Mouse (Mus musculus): ENCODE measurements around the gene Gm21885. TPM values are rescaled to one million over a fixed set of nuclear protein-coding genes. Genes with fewer than 3 reads are reported as not detected.

The Gm21885 gene
- polyA plus RNA-seq, 1 experiment from 2014 or later, result 0.27 TPM

DNA sequence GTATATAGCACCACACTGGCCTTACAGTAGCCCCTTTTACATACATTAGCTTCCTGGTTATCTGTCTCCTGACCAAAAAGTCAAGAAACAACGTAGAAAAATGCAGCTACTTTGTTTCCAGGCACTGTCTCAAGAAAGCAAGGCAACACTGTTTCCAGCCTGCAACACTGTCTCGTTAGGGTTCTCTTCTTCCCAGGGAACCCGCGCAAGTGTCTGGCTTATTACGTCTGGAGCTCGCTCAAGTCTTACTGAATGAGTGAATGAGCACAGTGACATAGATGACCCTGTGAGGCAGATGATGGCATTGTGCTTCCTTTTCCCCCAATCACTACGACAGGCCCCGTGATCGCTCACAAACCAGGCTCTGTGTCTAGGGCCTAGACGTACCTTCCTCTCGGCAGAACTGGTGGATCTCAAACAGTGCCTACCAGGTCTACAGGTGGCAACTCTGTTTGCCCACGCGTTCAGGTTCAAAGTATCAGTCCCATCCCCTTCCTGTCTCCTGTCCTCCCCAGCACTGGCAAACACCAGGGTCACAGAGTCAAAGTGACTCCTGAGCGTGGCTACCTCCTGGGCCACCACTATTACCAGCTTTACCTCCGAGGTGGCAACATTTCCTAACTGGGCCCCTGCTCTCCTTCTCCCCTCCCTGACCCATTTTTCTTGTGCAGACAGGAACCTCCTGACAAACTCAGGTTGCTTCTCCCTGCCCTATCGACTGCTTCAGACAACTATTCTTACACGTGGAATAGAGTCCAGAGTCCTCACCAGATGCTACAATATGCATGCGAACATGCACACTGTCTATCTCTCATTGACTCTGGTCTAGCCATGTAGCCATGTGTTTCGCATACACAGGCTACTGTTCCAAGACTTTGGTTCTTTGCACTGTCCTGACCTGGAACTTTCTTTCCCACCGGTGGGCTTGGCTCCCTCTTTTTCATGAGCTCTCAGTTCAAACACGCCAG, 8.4 kb upstream of the Gm21885 start:
- no peaks in the 10 kb centered on the region for H3K27me3 ChIP-seq
- H3K4me1 ChIP-seq (replicated peaks), result peaks cover 9% of the 10 kb centered on the region
- WGBS, result 89% methylated on average over 21 of the region's 21 CpGs
- no peak overlapping the region for H3K4me3 ChIP-seq
- H3K9me3 ChIP-seq, result no peaks in the 10 kb centered on the region
- no peak for ATAC-seq (ENCODE audit: low read depth)
- H3K9ac ChIP-seq, result no peak overlapping the region
- H3K36me3 ChIP-seq, result no peaks in the 10 kb centered on the region
- no peak overlapping the region for H3K27ac ChIP-seq (replicated peaks)
- H3K4me2 ChIP-seq, result no peak overlapping the region

- Histone ChIP-seq H3K27me3 (no peaks in the 10 kb centered on the region), H3K36me3 (no peaks in the 10 kb centered on the region), H3K4me1 (replicated peaks) (peaks cover 9% of the 10 kb centered on the region), H3K9me3 (no peaks in the 10 kb centered on the region), H3K4me2 (no peak overlapping the region), H3K27ac (replicated peaks) (no peak overlapping the region), H3K9ac (no peak overlapping the region), H3K4me3 (no peak overlapping the region)
- ATAC-seq (ENCODE audit: low read depth), result no peak
- 91% methylated on average over 10 of the region's 10 CpGs for WGBS
Measured at GRCm38 (mm10) chr11:94274206-94274867, 7.3 kb upstream of the Gm21885 start.

- Histone ChIP-seq H3K4me1 (replicated peaks) (peaks cover 9% of the 10 kb centered on the region), H3K9ac (no peak overlapping the region), H3K36me3 (no peaks in the 10 kb centered on the region), H3K27me3 (no peaks in the 10 kb centered on the region), H3K27ac (replicated peaks) (no peak overlapping the region), H3K9me3 (no peaks in the 10 kb centered on the region), H3K4me3 (no peak overlapping the region), H3K4me2 (no peak overlapping the region)
- 77% methylated on average over 7 of the region's 7 CpGs for WGBS
- no peak for ATAC-seq (ENCODE audit: low read depth)
Measured at GRCm38 (mm10) chr11:94275226-94275625, 6.4 kb upstream of the Gm21885 start.

DNA sequence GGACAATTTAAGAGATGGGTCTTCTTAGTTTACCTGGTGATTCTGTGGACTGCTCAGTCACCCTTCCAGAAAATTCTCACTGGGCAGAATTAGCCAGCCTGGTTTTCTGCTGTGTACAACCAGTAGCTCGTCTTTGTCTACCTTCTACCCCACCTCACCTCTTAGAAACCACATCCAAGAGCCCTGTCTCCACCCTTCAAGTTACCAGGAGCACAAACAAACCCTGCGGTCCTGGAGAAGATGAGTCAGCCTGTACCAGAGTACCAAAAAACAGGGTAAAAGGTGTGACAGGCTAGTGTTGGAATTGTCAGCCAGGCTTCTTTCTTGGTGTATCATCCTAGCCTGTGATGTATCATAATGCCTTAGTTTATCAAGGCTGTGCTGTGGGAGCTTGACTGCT, 6.0 kb upstream of the Gm21885 start:
- ATAC-seq (ENCODE audit: low read depth), result no peak
- peaks cover 9% of the 10 kb centered on the region for H3K4me1 ChIP-seq (replicated peaks)
- no peak overlapping the region for H3K4me2 ChIP-seq
- H3K9ac ChIP-seq, result no peak overlapping the region
- H3K27ac ChIP-seq (replicated peaks), result no peak overlapping the region
- H3K4me3 ChIP-seq, result no peak overlapping the region
- no peaks in the 10 kb centered on the region for H3K36me3 ChIP-seq
- WGBS, result 94% methylated on average over 2 of the region's 2 CpGs
- no peaks in the 10 kb centered on the region for H3K27me3 ChIP-seq
- no peaks in the 10 kb centered on the region for H3K9me3 ChIP-seq

DNA sequence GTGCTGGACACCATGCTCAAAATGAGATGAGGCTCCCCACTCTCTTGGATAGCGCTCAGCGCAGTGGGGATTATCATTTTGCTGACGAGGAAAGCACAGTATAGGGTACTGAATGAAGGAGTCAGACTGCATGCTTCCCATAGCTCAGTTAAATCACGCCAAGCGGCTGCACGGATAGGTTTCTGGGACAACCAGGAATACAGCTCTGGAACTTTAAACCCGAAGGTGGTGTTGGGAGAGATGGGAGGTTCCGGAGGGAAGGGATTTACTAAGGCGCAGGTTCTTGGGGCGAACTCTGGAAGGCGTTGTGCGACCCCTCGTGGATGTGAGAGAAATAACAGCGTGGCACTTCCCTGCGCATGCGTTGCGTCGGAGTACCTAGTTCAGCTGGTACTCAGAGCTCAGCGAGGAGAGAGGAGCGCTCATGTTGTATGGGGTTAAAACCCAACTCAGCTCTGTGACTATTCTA, 4.8 kb upstream of the Gm21885 start:
- WGBS, result 7% methylated on average over 20 of the region's 20 CpGs
- Histone ChIP-seq H3K9ac (peak overlapping the region; percentile 56), H3K4me1 (replicated peaks) (peaks cover 9% of the 10 kb centered on the region), H3K4me2 (peak overlapping the region; percentile 53), H3K27ac (replicated peaks) (0 out of 2 replicates have a peak overlapping the region, but pooled peaks have one; percentile 25), H3K4me3 (peak overlapping the region; percentile 21), H3K9me3 (no peaks in the 10 kb centered on the region), H3K36me3 (no peaks in the 10 kb centered on the region), H3K27me3 (no peaks in the 10 kb centered on the region)
- peak; percentile 73 for ATAC-seq (ENCODE audit: low read depth)

GRCm38 (mm10) chr11:94282291-94282690, 618 bp downstream of the Gm21885 start:
- H3K9me3 ChIP-seq, result no peaks in the 10 kb centered on the region
- no peak overlapping the region for H3K27ac ChIP-seq (replicated peaks)
- H3K27me3 ChIP-seq, result no peaks in the 10 kb centered on the region
- H3K4me1 ChIP-seq (replicated peaks), result peaks cover 3% of the 10 kb centered on the region
- H3K4me2 ChIP-seq, result no peak overlapping the region
- H3K9ac ChIP-seq, result 0 out of 2 replicates have a peak overlapping the region, but pooled peaks have one; percentile 38
- peaks cover 36% of the 10 kb centered on the region for H3K36me3 ChIP-seq
- no peak overlapping the region for H3K4me3 ChIP-seq
- ATAC-seq (ENCODE audit: low read depth), result no peak
- WGBS, result 68% methylated on average over 5 of the region's 5 CpGs

DNA sequence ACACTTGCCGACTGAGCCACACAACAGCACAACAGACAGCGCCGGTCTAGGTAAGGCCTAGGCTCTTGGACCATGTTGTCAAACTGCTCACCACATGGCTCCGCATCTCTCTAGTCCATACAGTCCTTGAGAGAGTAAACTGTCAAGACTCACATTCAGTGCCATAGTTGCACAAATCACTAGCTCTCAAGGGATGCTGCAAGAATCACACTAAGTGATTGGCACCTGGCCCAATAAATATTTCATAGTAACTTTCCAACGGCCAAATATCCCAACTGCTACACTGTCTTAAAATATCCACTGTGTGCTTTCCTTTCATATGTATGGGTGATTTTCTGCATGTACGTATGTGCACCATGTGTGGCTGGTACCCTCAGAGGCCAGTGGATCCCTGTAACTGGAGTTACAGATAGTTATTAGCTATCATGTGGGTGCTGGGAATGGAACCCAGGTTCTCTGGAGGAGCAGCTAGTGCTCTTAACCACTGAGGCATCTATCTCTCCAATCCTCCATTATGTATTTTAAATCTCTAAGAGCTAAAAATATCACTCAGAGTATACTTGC, 1.9 kb downstream of the Gm21885 start:
- Histone ChIP-seq H3K27ac (replicated peaks) (no peak overlapping the region), H3K4me2 (no peak overlapping the region), H3K4me3 (no peak overlapping the region), H3K4me1 (replicated peaks) (no peaks in the 10 kb centered on the region), H3K36me3 (peaks cover 49% of the 10 kb centered on the region), H3K27me3 (no peaks in the 10 kb centered on the region), H3K9me3 (no peaks in the 10 kb centered on the region), H3K9ac (no peak overlapping the region)
- whole genome bisulfite sequencing, result 92% methylated on average over 6 of the region's 6 CpGs
- ATAC-seq (ENCODE audit: low read depth), result no peak

- no peaks in the 10 kb centered on the region for H3K9me3 ChIP-seq
- H3K27ac ChIP-seq (replicated peaks), result no peak overlapping the region
- H3K4me2 ChIP-seq, result no peak overlapping the region
- WGBS, result 80% methylated on average over 11 of the region's 11 CpGs
- no peaks in the 10 kb centered on the region for H3K4me1 ChIP-seq (replicated peaks)
- H3K9ac ChIP-seq, result no peak overlapping the region
- H3K36me3 ChIP-seq, result peaks cover 73% of the 10 kb centered on the region
- no peaks in the 10 kb centered on the region for H3K27me3 ChIP-seq
- no peak overlapping the region for H3K4me3 ChIP-seq
- ATAC-seq (ENCODE audit: low read depth), result no peak
Measured at GRCm38 (mm10) chr11:94285886-94286574, 4.4 kb downstream of the Gm21885 start.

GRCm38 (mm10) chr11:94287105-94287504, 5.4 kb downstream of the Gm21885 start:
- ATAC-seq (ENCODE audit: low read depth), result no peak
- peaks cover 82% of the 10 kb centered on the region for H3K36me3 ChIP-seq

DNA sequence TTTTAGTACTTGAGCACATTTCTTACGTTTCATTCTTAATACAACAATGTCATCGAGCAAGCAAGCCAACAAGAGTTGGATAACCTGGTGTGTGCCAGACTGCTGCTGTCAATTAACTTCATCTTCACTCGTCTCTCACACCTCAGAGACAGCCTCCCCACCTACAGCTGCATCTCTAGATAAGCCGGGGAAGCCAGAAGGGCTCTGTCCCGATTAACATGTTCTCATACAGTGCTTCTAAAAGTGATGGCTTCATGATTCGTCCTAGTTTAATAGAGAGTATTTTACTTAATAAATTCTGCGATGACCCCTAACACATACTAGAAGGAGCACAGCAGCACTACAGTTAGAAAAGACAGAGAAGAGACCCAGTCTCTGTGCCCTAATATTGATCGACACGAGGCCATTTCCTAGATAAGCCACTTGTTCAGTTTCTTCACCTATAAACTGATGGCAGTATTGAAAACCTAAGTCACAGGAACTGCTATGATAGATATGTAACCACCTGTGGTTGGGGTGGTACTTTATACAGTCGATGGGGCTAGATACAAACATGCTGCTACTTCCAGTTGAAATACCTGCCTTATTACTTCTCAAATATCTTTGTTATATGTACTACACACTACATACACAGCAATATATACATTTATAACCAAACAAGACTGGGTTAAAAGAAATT, 8.5 kb downstream of the Gm21885 start:
- Histone ChIP-seq H3K4me2 (no peak overlapping the region), H3K9me3 (no peaks in the 10 kb centered on the region), H3K9ac (no peak overlapping the region), H3K4me3 (no peak overlapping the region), H3K27me3 (no peaks in the 10 kb centered on the region), H3K36me3 (peaks cover 90% of the 10 kb centered on the region), H3K4me1 (replicated peaks) (no peaks in the 10 kb centered on the region), H3K27ac (replicated peaks) (no peak overlapping the region)
- WGBS, result 95% methylated on average over 10 of the region's 10 CpGs
- no peak for ATAC-seq (ENCODE audit: low read depth)

More at GRCm38 (mm10) chr11:94287105-94287504, 5.4 kb downstream of the Gm21885 start:
- H3K9ac ChIP-seq, result no peak overlapping the region
- H3K27me3 ChIP-seq, result no peaks in the 10 kb centered on the region
- no peak overlapping the region for H3K4me3 ChIP-seq
- H3K4me1 ChIP-seq (replicated peaks), result no peaks in the 10 kb centered on the region
- WGBS, result 90% methylated on average over 5 of the region's 5 CpGs
- H3K9me3 ChIP-seq, result no peaks in the 10 kb centered on the region
- no peak overlapping the region for H3K4me2 ChIP-seq
- H3K27ac ChIP-seq (replicated peaks), result no peak overlapping the region
